Mouse (Mus musculus): ENCODE results near the gene Ubxn11. TPM values are rescaled to one million over a fixed set of nuclear protein-coding genes. Genes with fewer than 3 reads are reported as not detected.

The Ubxn11 gene
- total and polyA plus RNA-seq, 3 experiments: 6.0 to 38.8 (median 18.8) TPM

DNA sequence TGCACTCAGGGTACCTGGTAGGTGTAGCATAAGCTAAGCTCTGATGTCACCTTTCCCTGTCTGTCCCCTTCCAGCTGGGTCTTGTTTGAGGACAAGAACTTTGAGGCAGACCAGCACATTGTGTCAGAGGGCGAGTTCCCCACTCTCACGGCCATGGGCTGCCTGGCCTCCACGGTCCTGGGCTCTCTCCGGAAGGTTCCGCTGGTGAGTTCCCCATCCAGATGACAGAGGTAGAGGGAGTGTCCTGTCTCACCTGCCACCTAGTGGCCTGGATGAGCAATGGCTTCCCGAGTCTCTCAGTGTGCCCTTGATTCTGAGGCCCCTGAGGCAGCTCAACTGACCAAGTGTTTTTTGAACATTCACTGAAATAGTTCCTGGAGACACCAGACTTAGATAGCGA, 15.0 kb upstream of the Ubxn11 start:
- no peak for DNase-seq (ENCODE audit: extremely low read depth)
- TF ChIP-seq SMC3 (IDR thresholded peaks at IDR 0.05; ENCODE audit: low read depth, low read length) (peak; percentile 71), MYC (IDR thresholded peaks at IDR 0.05; ENCODE audit: low read depth, low read length) (no peak), RAD21 (IDR thresholded peaks at IDR 0.05; ENCODE audit: low read depth, low read length) (peak; percentile 60), CTCF (conservative IDR thresholded peaks at IDR 0.05 in 1 of 2, IDR thresholded peaks at IDR 0.05 in 1 of 2; ENCODE audit: low read depth in 2 of 2, low read length in 2 of 2) (peak; percentile 73 to 77)
- no peaks in the 10 kb centered on the region for H3K27me3 ChIP-seq (replicated peaks)
- H3K4me3 ChIP-seq (replicated peaks in 1 of 3; ENCODE audit: low read depth in 2 of 3, low read length in 2 of 3, poor library complexity in 1 of 3): no peak overlapping the region
- in situ Hi-C loops (cut with MboI; ENCODE audit: low pct_ligation_motif_present, low pct_unique_long_range_greater_than_20kb, low sequenced_read_pairs): loop anchor here (25.0 kb wide), 1 partner anchor 500 kb away; the partner anchor contains the start of gene Gpn2
- no peaks in the 10 kb centered on the region; the same call in 1 of the 2 replicates for H3K79me2 ChIP-seq (replicated peaks; ENCODE audit: control insufficient read depth, extremely low read depth, insufficient read depth, poor library complexity, severe bottlenecking)
- no peak overlapping the region for H3K9ac ChIP-seq (ENCODE audit: insufficient read depth, low read depth)
- no peak overlapping the region for H3K4me2 ChIP-seq (ENCODE audit: insufficient read depth, low read depth, poor library complexity, severe bottlenecking)
- 0 out of 2 replicates have a peak overlapping the region, but pooled peaks have one; percentile 39 for H3K27ac ChIP-seq (ENCODE audit: insufficient read depth, low read depth)
- dilution Hi-C loops (cut with MboI; ENCODE audit: extremely low pct_ligation_motif_present, extremely low pct_unique_long_range_greater_than_20kb, low sequenced_read_pairs): no loop called here
- peaks cover 10 to 44% of the 10 kb centered on the region in 2 experiments for H3K4me1 ChIP-seq (ENCODE audit: control insufficient read depth in 1 of 2, insufficient read depth in 2 of 2)
- H3K36me3 ChIP-seq (replicated peaks in 1 of 2; ENCODE audit: control insufficient read depth in 1 of 2, insufficient read depth in 1 of 2, low read length in 1 of 2): peaks cover 17 to 61% of the 10 kb centered on the region in 2 experiments
- H3K9me3 ChIP-seq (replicated peaks; ENCODE audit: low read length): peaks cover 4% of the 10 kb centered on the region

DNA sequence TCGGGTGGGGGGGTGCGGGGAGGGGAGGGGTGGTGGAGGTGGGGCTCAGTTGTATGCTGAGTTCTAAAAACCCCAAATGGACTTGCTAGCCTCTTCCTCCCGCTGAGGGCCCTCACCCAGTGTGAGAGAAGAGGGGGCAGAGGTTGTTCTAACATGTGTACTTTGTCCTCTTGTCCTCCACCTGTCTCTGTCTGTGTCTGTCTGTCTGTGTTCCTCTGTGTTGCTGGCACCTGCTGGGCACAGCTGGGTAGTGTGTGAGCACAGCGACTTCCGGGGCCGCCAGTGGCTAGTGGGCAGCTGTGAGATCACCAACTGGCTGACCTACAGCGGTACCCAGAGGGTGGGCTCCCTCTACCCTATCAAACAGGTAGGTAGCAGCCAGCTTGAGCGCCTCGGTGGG, 13.3 kb upstream of the Ubxn11 start:
- in situ Hi-C loops (cut with MboI; ENCODE audit: low pct_ligation_motif_present, low pct_unique_long_range_greater_than_20kb, low sequenced_read_pairs) (loop anchor here (25.0 kb wide), 1 partner anchor 502 kb away; the partner anchor contains the start of gene Gpn2), dilution Hi-C loops (cut with MboI; ENCODE audit: extremely low pct_ligation_motif_present, extremely low pct_unique_long_range_greater_than_20kb, low sequenced_read_pairs) (no loop called here)
- no peak for TF ChIP-seq ZNF384 (IDR thresholded peaks at IDR 0.05; ENCODE audit: low read depth, low read length)
- TF ChIP-seq ELF1 (IDR thresholded peaks at IDR 0.05; ENCODE audit: low read depth, low read length): no peak
- no peak overlapping the region for H3K4me3 ChIP-seq (replicated peaks in 1 of 3; ENCODE audit: low read depth in 2 of 3, low read length in 2 of 3, poor library complexity in 1 of 3)
- H3K9me3 ChIP-seq (replicated peaks; ENCODE audit: low read length): peaks cover 4% of the 10 kb centered on the region
- H3K27me3 ChIP-seq (replicated peaks): no peaks in the 10 kb centered on the region
- no peak overlapping the region for H3K9ac ChIP-seq (ENCODE audit: insufficient read depth, low read depth)
- no peak overlapping the region for H3K27ac ChIP-seq (ENCODE audit: insufficient read depth, low read depth)
- H3K36me3 ChIP-seq (replicated peaks in 1 of 2; ENCODE audit: control insufficient read depth in 1 of 2, insufficient read depth in 1 of 2, low read length in 1 of 2): peaks cover 29 to 75% of the 10 kb centered on the region in 2 experiments
- peaks cover 8 to 46% of the 10 kb centered on the region in 2 experiments for H3K4me1 ChIP-seq (ENCODE audit: control insufficient read depth in 1 of 2, insufficient read depth in 2 of 2)
- H3K4me2 ChIP-seq (ENCODE audit: insufficient read depth, low read depth, poor library complexity, severe bottlenecking): no peak overlapping the region
- peaks cover 13% of the 10 kb centered on the region for H3K79me2 ChIP-seq (replicated peaks; ENCODE audit: control insufficient read depth, extremely low read depth, insufficient read depth, poor library complexity, severe bottlenecking)
- DNase-seq (ENCODE audit: extremely low read depth): no peak

DNA sequence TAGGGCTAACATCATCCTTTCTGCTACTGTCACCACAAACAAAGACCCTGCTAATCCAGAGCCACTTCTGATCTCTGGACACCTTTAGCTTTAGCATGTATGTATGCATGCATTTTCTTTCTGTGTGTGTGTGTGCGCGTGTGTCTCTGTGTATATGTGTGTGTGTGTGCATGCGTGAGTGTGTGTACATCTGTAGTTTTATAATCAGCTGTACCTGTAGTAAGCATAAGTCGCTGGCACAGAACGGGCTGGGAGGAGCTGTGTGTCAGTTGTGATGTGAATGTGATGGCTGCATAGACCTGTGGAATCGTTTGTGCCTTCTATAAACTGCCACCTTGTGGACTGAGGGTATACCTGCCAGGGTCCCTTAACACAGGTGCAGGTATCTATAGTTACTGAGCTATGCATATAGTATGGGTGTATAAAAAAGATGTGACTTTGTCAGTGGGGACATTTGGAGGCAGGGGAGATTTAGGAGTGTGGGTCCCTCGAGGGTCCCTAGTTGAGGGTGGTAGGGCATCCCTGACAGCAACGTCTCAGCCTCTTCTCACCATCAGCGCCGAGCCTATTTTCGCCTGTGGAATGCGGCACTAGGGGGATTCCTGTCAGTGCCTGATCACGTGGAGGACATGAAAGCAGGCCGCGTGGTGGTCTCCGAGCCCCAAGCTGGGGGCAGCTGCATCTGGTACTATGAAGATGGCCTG, 11.7 kb upstream of the Ubxn11 start:
- Histone ChIP-seq H3K9ac (ENCODE audit: insufficient read depth, low read depth) (no peak overlapping the region), H3K27me3 (replicated peaks) (no peaks in the 10 kb centered on the region), H3K79me2 (replicated peaks; ENCODE audit: control insufficient read depth, extremely low read depth, insufficient read depth, poor library complexity, severe bottlenecking) (peaks cover 25% of the 10 kb centered on the region), H3K4me1 (ENCODE audit: control insufficient read depth in 1 of 2, insufficient read depth in 2 of 2) (peaks cover 8 to 53% of the 10 kb centered on the region in 2 experiments), H3K4me3 (replicated peaks in 1 of 3; ENCODE audit: low read depth in 2 of 3, low read length in 2 of 3, poor library complexity in 1 of 3) (peak overlapping the region in 1 of 3 experiments; percentile 11), H3K4me2 (ENCODE audit: insufficient read depth, low read depth, poor library complexity, severe bottlenecking) (0 out of 2 replicates have a peak overlapping the region, but pooled peaks have one; percentile 8), H3K36me3 (replicated peaks in 1 of 2; ENCODE audit: control insufficient read depth in 1 of 2, insufficient read depth in 1 of 2, low read length in 1 of 2) (peaks cover 32 to 72% of the 10 kb centered on the region in 2 experiments), H3K9me3 (replicated peaks; ENCODE audit: low read length) (no peaks in the 10 kb centered on the region), H3K27ac (ENCODE audit: insufficient read depth, low read depth) (peak overlapping the region; percentile 97)
- no peak for DNase-seq (ENCODE audit: extremely low read depth)
- dilution Hi-C loops (cut with MboI; ENCODE audit: extremely low pct_ligation_motif_present, extremely low pct_unique_long_range_greater_than_20kb, low sequenced_read_pairs) (no loop called here), in situ Hi-C loops (cut with MboI; ENCODE audit: low pct_ligation_motif_present, low pct_unique_long_range_greater_than_20kb, low sequenced_read_pairs) (loop anchor here (5.0 to 25.0 kb wide), 2 partner anchors 37 to 503 kb away; partner anchors contain the start of genes Gpn2 and Sh3bgrl3)
- no peak for TF ChIP-seq ZNF384 (IDR thresholded peaks at IDR 0.05; ENCODE audit: low read depth, low read length)
- no peak for TF ChIP-seq MAZ (IDR thresholded peaks at IDR 0.05; ENCODE audit: low read depth, low read length)
- no peak for TF ChIP-seq E2F4 (IDR thresholded peaks at IDR 0.05; ENCODE audit: insufficient replicate concordance, low read depth, low read length)
- no peak for TF ChIP-seq KAT2A (IDR thresholded peaks at IDR 0.05; ENCODE audit: insufficient replicate concordance, low read length)
- no peak for TF ChIP-seq IRF4 (IDR thresholded peaks at IDR 0.05; ENCODE audit: low read depth, low read length)
- TF ChIP-seq GABPA (IDR thresholded peaks at IDR 0.05; ENCODE audit: insufficient replicate concordance, low read depth, low read length): no peak
- peak; percentile 39; the same call in 1 of the 2 replicates for TF ChIP-seq ZMIZ1 (IDR thresholded peaks at IDR 0.05; ENCODE audit: low read depth, low read length)
- no peak for TF ChIP-seq NRF1 (IDR thresholded peaks at IDR 0.05; ENCODE audit: low read depth, low read length)
- TF ChIP-seq CHD1 (IDR thresholded peaks at IDR 0.05; ENCODE audit: low read depth, low read length): no peak
- TF ChIP-seq NELFE (IDR thresholded peaks at IDR 0.05; ENCODE audit: low read depth, low read length): no peak
- TF ChIP-seq USF1 (IDR thresholded peaks at IDR 0.05; ENCODE audit: low read depth, low read length): peak; percentile 53
- no peak for TF ChIP-seq ZKSCAN1 (IDR thresholded peaks at IDR 0.05; ENCODE audit: borderline replicate concordance, low read depth, low read length)
- TF ChIP-seq ELF1 (IDR thresholded peaks at IDR 0.05; ENCODE audit: low read depth, low read length): no peak
- TF ChIP-seq POLR2A (IDR thresholded peaks at IDR 0.05; ENCODE audit: low read depth, low read length): peak; percentile 52; the same call in 1 of the 2 replicates
- peak; percentile 38 for TF ChIP-seq USF2 (conservative IDR thresholded peaks at IDR 0.05; ENCODE audit: low read depth, low read length)
- TF ChIP-seq TCF12 (IDR thresholded peaks at IDR 0.05; ENCODE audit: low read depth, low read length): no peak
- no peak for TF ChIP-seq MEF2A (IDR thresholded peaks at IDR 0.05; ENCODE audit: borderline replicate concordance, low read depth, low read length)
- TF ChIP-seq MYC (IDR thresholded peaks at IDR 0.05; ENCODE audit: low read depth, low read length): 0 out of 2 replicates have a peak, but pooled peaks have one; percentile 37
- no peak for TF ChIP-seq MAFK (IDR thresholded peaks at IDR 0.05; ENCODE audit: insufficient replicate concordance, low read length)
- no peak for TF ChIP-seq PAX5 (IDR thresholded peaks at IDR 0.05; ENCODE audit: low read length)

All from CH12.LX (cell line).